Mouse (Mus musculus) neural tube, embryonic 12.5 days (tissue): ENCODE results near the gene Calm1. TPM values are rescaled to one million over a fixed set of nuclear protein-coding genes. Genes with fewer than 3 reads are reported as not detected.
"Not testable (repeated sequence)": the region's sequence is repeated elsewhere in the genome, so short reads cannot be mapped to it uniquely, and the experiment has no call there.

Source experiments
- ATAC-seq: fragments of 200-750 bp; cut with Nextera tagmentation; 2 replicates; pipeline ENCODE4 v1.8.0; 2017; ENCODE audit warnings: low read depth, mild to moderate bottlenecking, moderate TSS enrichment, moderate library complexity; ENCODE audit not compliant: low FRiP score
- H3K27ac ChIP-seq: fragments of 300-500 bp; sonication (generic); 2 replicates; pipeline ENCODE4 v1.5.1; 2016
- H3K27me3 ChIP-seq: fragments of 300-500 bp; sonication (generic); replicated peaks from 2 replicates; pipeline ENCODE4 v1.6.1; 2016; ENCODE audit warnings: mild to moderate bottlenecking
- H3K36me3 ChIP-seq: fragments of 300-500 bp; sonication (generic); 2 replicates; pipeline ENCODE4 v1.6.1; 2016; ENCODE audit warnings: mild to moderate bottlenecking
- H3K4me1 ChIP-seq: fragments of 300-500 bp; sonication (generic); 2 replicates; pipeline ENCODE4 v1.6.1; 2016
- H3K4me2 ChIP-seq: fragments of 300-500 bp; sonication (generic); replicated peaks from 2 replicates; pipeline ENCODE4 v1.6.1; 2016; ENCODE audit warnings: mild to moderate bottlenecking
- H3K4me3 ChIP-seq: fragments of 300-500 bp; sonication (generic); 2 replicates; pipeline ENCODE4 v1.5.1; 2016
- H3K9ac ChIP-seq: fragments of 300-500 bp; sonication (generic); 2 replicates; pipeline ENCODE4 v1.6.1; 2016; ENCODE audit warnings: mild to moderate bottlenecking
- H3K9me3 ChIP-seq: fragments of 300-500 bp; sonication (generic); 2 replicates; pipeline ENCODE4 v1.6.1; 2016; ENCODE audit warnings: mild to moderate bottlenecking
- WGBS: fragments of 180-500 bp; shearing (Covaris S2); methylation state at CpG from one replicate; pipeline ENCODE4 v1.1.7; 2016; 5-methylcytosine and 5-hydroxymethylcytosine counted together
- polyA plus RNA-seq: library from polyadenylated mRNA; unstranded; fragments of >200 nt; fragmentation: Nextera tagmentation; extraction: Ambion mirVana; gene quantifications from 2 replicates; pipeline ENCODE4 v1.2.1, GENCODE M21; 2016

Gene Calm1
- polyA plus RNA-seq, 1 experiment from 2014 or later = 1,801 TPM

GRCm38 (mm10) chr12:100214156-100214555, 14.9 kb downstream of the Calm1 start:
- no peak overlapping the region for H3K27ac ChIP-seq
- ATAC-seq = no peak
- no peak overlapping the region for H3K4me3 ChIP-seq
- no peaks in the 10 kb centered on the region for H3K27me3 ChIP-seq
- no peak overlapping the region for H3K4me2 ChIP-seq
- no peaks in the 10 kb centered on the region for H3K9me3 ChIP-seq
- WGBS = 96% methylated on average over 10 of the region's 10 CpGs
- H3K9ac ChIP-seq = no peak overlapping the region
- peaks cover 9% of the 10 kb centered on the region for H3K36me3 ChIP-seq
- no peaks in the 10 kb centered on the region for H3K4me1 ChIP-seq

- no peaks in the 10 kb centered on the region for H3K27me3 ChIP-seq
- no peaks in the 10 kb centered on the region for H3K9me3 ChIP-seq
- no peak for ATAC-seq
- no peak overlapping the region for H3K9ac ChIP-seq
- WGBS = 90% methylated on average over 3 of the region's 3 CpGs
- no peaks in the 10 kb centered on the region for H3K4me1 ChIP-seq
- no peak overlapping the region for H3K27ac ChIP-seq
- no peak overlapping the region for H3K4me2 ChIP-seq
- peaks cover 4% of the 10 kb centered on the region; the same call in 1 of the 2 replicates for H3K36me3 ChIP-seq
- H3K4me3 ChIP-seq = no peak overlapping the region
These were observed 15.5 kb downstream of the Calm1 start for GRCm38 (mm10) chr12:100214738-100215137.

GRCm38 (mm10) chr12:100217087-100217486, 17.9 kb downstream of the Calm1 start:
- not testable (repeated sequence) for H3K4me2 ChIP-seq, H3K4me3 ChIP-seq, ATAC-seq, H3K4me1 ChIP-seq, H3K9me3 ChIP-seq, H3K9ac ChIP-seq, H3K36me3 ChIP-seq, H3K27ac ChIP-seq, H3K27me3 ChIP-seq
- WGBS = 91% methylated on average over 2 of the region's 2 CpGs

- WGBS = 87% methylated on average over 4 of the region's 4 CpGs
- Histone ChIP-seq H3K9me3 (no peaks in the 10 kb centered on the region), H3K4me2 (no peak overlapping the region), H3K27ac (no peak overlapping the region), H3K27me3 (no peaks in the 10 kb centered on the region), H3K4me1 (peaks cover 13% of the 10 kb centered on the region; the same call in 1 of the 2 replicates), H3K9ac (no peak overlapping the region), H3K4me3 (no peak overlapping the region), H3K36me3 (no peaks in the 10 kb centered on the region)
- no peak for ATAC-seq
These were observed 20.8 kb downstream of the Calm1 start for GRCm38 (mm10) chr12:100220012-100220411.

- no peaks in the 10 kb centered on the region for H3K27me3 ChIP-seq
- H3K4me3 ChIP-seq = no peak overlapping the region
- H3K9me3 ChIP-seq = no peaks in the 10 kb centered on the region
- no peak overlapping the region for H3K9ac ChIP-seq
- no peaks in the 10 kb centered on the region for H3K36me3 ChIP-seq
- H3K27ac ChIP-seq = no peak overlapping the region
- peaks cover 22% of the 10 kb centered on the region for H3K4me1 ChIP-seq
- ATAC-seq = peak; percentile 74
- WGBS = 37% methylated on average over 11 of the region's 11 CpGs
- no peak overlapping the region for H3K4me2 ChIP-seq
These were observed 22.5 kb downstream of the Calm1 start for GRCm38 (mm10) chr12:100221608-100222321.

GRCm38 (mm10) chr12:100222322-100222993, 23.2 kb downstream of the Calm1 start:
- H3K9ac ChIP-seq = no peak overlapping the region
- H3K27me3 ChIP-seq = no peaks in the 10 kb centered on the region
- H3K4me1 ChIP-seq = peaks cover 25% of the 10 kb centered on the region
- H3K36me3 ChIP-seq = no peaks in the 10 kb centered on the region
- no peak overlapping the region for H3K4me3 ChIP-seq
- peak; percentile 51; the same call in 1 of the 2 replicates for ATAC-seq
- no peak overlapping the region for H3K4me2 ChIP-seq
- WGBS = 85% methylated on average over 13 of the region's 13 CpGs
- H3K27ac ChIP-seq = no peak overlapping the region
- no peaks in the 10 kb centered on the region for H3K9me3 ChIP-seq

GRCm38 (mm10) chr12:100223531-100223930, 24.3 kb downstream of the Calm1 start:
- 66% methylated on average over 8 of the region's 8 CpGs for WGBS
- no peak overlapping the region; the same call in 1 of the 2 replicates for H3K4me2 ChIP-seq
- peaks cover 36% of the 10 kb centered on the region for H3K4me1 ChIP-seq

GRCm38 (mm10) chr12:100225196-100225595, 26.0 kb downstream of the Calm1 start:
- Histone ChIP-seq H3K9ac (no peak overlapping the region), H3K27me3 (no peaks in the 10 kb centered on the region), H3K4me1 (peaks cover 41% of the 10 kb centered on the region), H3K36me3 (no peaks in the 10 kb centered on the region), H3K4me3 (no peak overlapping the region), H3K9me3 (no peaks in the 10 kb centered on the region), H3K27ac (no peak overlapping the region), H3K4me2 (no peak overlapping the region)
- no peak for ATAC-seq
- WGBS = 86% methylated on average over 4 of the region's 4 CpGs

More at GRCm38 (mm10) chr12:100223531-100223930, 24.3 kb downstream of the Calm1 start:
- ATAC-seq = no peak
- Histone ChIP-seq H3K9me3 (no peaks in the 10 kb centered on the region), H3K4me3 (no peak overlapping the region), H3K27me3 (no peaks in the 10 kb centered on the region), H3K27ac (no peak overlapping the region), H3K36me3 (no peaks in the 10 kb centered on the region), H3K9ac (no peak overlapping the region)

- Histone ChIP-seq H3K36me3 (no peaks in the 10 kb centered on the region), H3K4me3 (no peak overlapping the region), H3K27ac (no peak overlapping the region), H3K4me2 (no peak overlapping the region), H3K4me1 (peaks cover 41% of the 10 kb centered on the region), H3K27me3 (no peaks in the 10 kb centered on the region), H3K9me3 (no peaks in the 10 kb centered on the region), H3K9ac (no peak overlapping the region)
- 81% methylated on average over 5 of the region's 5 CpGs for WGBS
- ATAC-seq = no peak
These were observed 26.8 kb downstream of the Calm1 start for GRCm38 (mm10) chr12:100226073-100226472.

GRCm38 (mm10) chr12:100226621-100227020, 27.4 kb downstream of the Calm1 start:
- 65% methylated on average over 8 of the region's 8 CpGs for WGBS
- Histone ChIP-seq H3K27me3 (no peaks in the 10 kb centered on the region), H3K9ac (no peak overlapping the region), H3K4me3 (no peak overlapping the region), H3K4me2 (no peak overlapping the region), H3K4me1 (peaks cover 41% of the 10 kb centered on the region), H3K36me3 (no peaks in the 10 kb centered on the region), H3K27ac (peak overlapping the region; percentile 50; the same call in 1 of the 2 replicates), H3K9me3 (no peaks in the 10 kb centered on the region)
- peak; percentile 22; the same call in 1 of the 2 replicates for ATAC-seq

GRCm38 (mm10) chr12:100228041-100228725, 28.9 kb downstream of the Calm1 start:
- Histone ChIP-seq H3K36me3 (no peaks in the 10 kb centered on the region), H3K27me3 (no peaks in the 10 kb centered on the region), H3K4me3 (no peak overlapping the region), H3K4me2 (no peak overlapping the region), H3K4me1 (peaks cover 36% of the 10 kb centered on the region), H3K9ac (peak overlapping the region; percentile 1; the same call in 1 of the 2 replicates), H3K9me3 (no peaks in the 10 kb centered on the region), H3K27ac (peak overlapping the region; percentile 32; the same call in 1 of the 2 replicates)
- peak; percentile 64 for ATAC-seq
- WGBS = 35% methylated on average over 11 of the region's 11 CpGs

GRCm38 (mm10) chr12:100234201-100234600, 35.0 kb downstream of the Calm1 start:
- Histone ChIP-seq H3K4me3 (no peak overlapping the region), H3K36me3 (no peaks in the 10 kb centered on the region), H3K27me3 (no peaks in the 10 kb centered on the region), H3K4me1 (peaks cover 7% of the 10 kb centered on the region), H3K27ac (no peak overlapping the region), H3K4me2 (no peak overlapping the region), H3K9ac (no peak overlapping the region), H3K9me3 (no peaks in the 10 kb centered on the region)
- no peak for ATAC-seq
- 92% methylated on average over 5 of the region's 5 CpGs for WGBS
